In genomic region chr9:103758930-103759695, GRCm38 (mm10) we compare ENCODE assay signal across 8 mouse cellular contexts. TPM values are rescaled to one million over a fixed set of nuclear protein-coding genes. Genes with fewer than 3 reads are reported as not detected.
DNase-seq lines count a peak whose midpoint lies in the region; ATAC-seq and TF ChIP-seq lines count a peak whose summit lies in the region.

No protein-coding gene starts in this region.

- H3K27me3 ChIP-seq in C2C12 (ENCODE audit: control insufficient read depth, insufficient read depth, insufficient read length): peaks cover 31% of the 10 kb centered on the region
- no peaks in the 10 kb centered on the region for H3K27me3 ChIP-seq in heart, embryonic 12.5 days (replicated peaks)
- peaks cover 33% of the 10 kb centered on the region for H3K27me3 ChIP-seq in liver, embryonic 14.5 days (ENCODE audit: control insufficient read depth, insufficient read depth, low read length)

- H3K4me1 ChIP-seq in bone marrow macrophage, adult 2 months (ENCODE audit: control insufficient read depth, insufficient read depth, low read length): no peaks in the 10 kb centered on the region
- H3K4me1 ChIP-seq in embryonic fibroblast, embryonic 13.5 days (ENCODE audit: control insufficient read depth, insufficient read depth, low read length): no peaks in the 10 kb centered on the region
- peaks cover 43% of the 10 kb centered on the region for H3K4me1 ChIP-seq in heart, embryonic 12.5 days (replicated peaks)
- no peaks in the 10 kb centered on the region for H3K4me1 ChIP-seq in liver, embryonic 14.5 days (replicated peaks; ENCODE audit: control insufficient read depth in 2 of 2, insufficient read depth in 2 of 2, low read length in 1 of 2)
- peaks cover 3% of the 10 kb centered on the region; the same call in 1 of the 2 replicates for H3K4me1 ChIP-seq in olfactory bulb, adult 2 months (ENCODE audit: control insufficient read depth, insufficient read depth, low read length)

- no peak overlapping the region for H3K4me3 ChIP-seq in C2C12 (ENCODE audit: insufficient read depth, poor library complexity, severe bottlenecking)
- H3K4me3 ChIP-seq in bone marrow macrophage, adult 2 months (ENCODE audit: insufficient read depth, low read length): no peak overlapping the region
- no peak overlapping the region for H3K4me3 ChIP-seq in embryonic fibroblast, embryonic 13.5 days (ENCODE audit: insufficient read depth, low read length)
- peak overlapping the region; percentile 90 for H3K4me3 ChIP-seq in heart, embryonic 12.5 days
- no peak overlapping the region for H3K4me3 ChIP-seq in liver, embryonic 14.5 days (ENCODE audit: insufficient read depth in 1 of 2, low read depth in 2 of 2, low read length in 2 of 2)
- H3K4me3 ChIP-seq in olfactory bulb, adult 2 months (ENCODE audit: insufficient read depth, low read depth, low read length): peak overlapping the region; percentile 25

- peak overlapping the region; percentile 64 for H3K9ac ChIP-seq in heart, embryonic 12.5 days
- H3K9ac ChIP-seq in liver, embryonic 14.5 days (replicated peaks): no peak overlapping the region

- H3K36me3 ChIP-seq in C2C12 (ENCODE audit: control insufficient read depth, insufficient read depth): no peaks in the 10 kb centered on the region
- 0 out of 2 replicates have a peak, but pooled peaks cover 4% of the 10 kb centered on the region for H3K36me3 ChIP-seq in heart, embryonic 12.5 days
- no peaks in the 10 kb centered on the region for H3K36me3 ChIP-seq in liver, embryonic 14.5 days (replicated peaks; ENCODE audit: control insufficient read depth, insufficient read depth, low read depth)

- peak overlapping the region; percentile 82 for H3K4me2 ChIP-seq in heart, embryonic 12.5 days
- H3K4me2 ChIP-seq in liver, embryonic 14.5 days (ENCODE audit: low read depth): no peak overlapping the region

- peak; percentile 82 to 91 for DNase-seq in kidney, postnatal 25 days
- peak; percentile 12 to 42 (median 29) for DNase-seq in liver, embryonic 14.5 days (ENCODE audit: low read depth in 3 of 3, low spot score in 3 of 3)
- DNase-seq in thymus, postnatal 10 days (ENCODE audit: low spot score in 2 of 2): peak; percentile 18 to 65

- no peak for TF ChIP-seq EP300 in liver, embryonic 14.5 days (IDR thresholded peaks at IDR 0.05; ENCODE audit: low read depth)

- H3K79me3 ChIP-seq in C2C12 (ENCODE audit: low read depth): no peaks in the 10 kb centered on the region

- TF ChIP-seq CTCF in C2C12 (IDR thresholded peaks at IDR 0.05; ENCODE audit: control insufficient read depth, insufficient read depth, insufficient read length): peak; percentile 52
- peak; percentile 53 for TF ChIP-seq CTCF in bone marrow macrophage, adult 2 months (IDR thresholded peaks at IDR 0.05; ENCODE audit: low read depth, low read length)
- peak; percentile 52; the same call in 1 of the 2 replicates for TF ChIP-seq CTCF in embryonic fibroblast, embryonic 13.5 days (IDR thresholded peaks at IDR 0.05; ENCODE audit: borderline replicate concordance, insufficient read depth, low read length)
- TF ChIP-seq CTCF in liver, embryonic 14.5 days (IDR thresholded peaks at IDR 0.05; ENCODE audit: low read depth): peak; percentile 75
- TF ChIP-seq CTCF in olfactory bulb, adult 2 months (IDR thresholded peaks at IDR 0.05; ENCODE audit: insufficient read depth, low read depth, low read length): peak; percentile 38

- 0 out of 2 replicates have a peak, but pooled peaks have one; percentile 15 for ATAC-seq in heart, embryonic 12.5 days (ENCODE audit: insufficient number of reproducible peaks, low FRiP score)
- no peak for ATAC-seq in liver, embryonic 14.5 days (ENCODE audit: insufficient read depth)

- no peaks in the 10 kb centered on the region for H3K79me2 ChIP-seq in C2C12 (ENCODE audit: control insufficient read depth, insufficient read depth)

- H3K9me3 ChIP-seq in heart, embryonic 12.5 days (replicated peaks): no peaks in the 10 kb centered on the region
- H3K9me3 ChIP-seq in liver, embryonic 14.5 days (ENCODE audit: control insufficient read depth, low read length): no peaks in the 10 kb centered on the region

- WGBS in heart, embryonic 12.5 days: 4% methylated on average over 20 of the region's 20 CpGs
- 22% methylated on average over 20 of the region's 20 CpGs for WGBS in liver, embryonic 14.5 days (ENCODE audit: insufficient replicate concordance)
- WGBS in olfactory bulb, adult 2 months: 10% methylated on average over 20 of the region's 20 CpGs

- no peak for TF ChIP-seq POLR2A in bone marrow macrophage, adult 2 months (IDR thresholded peaks at IDR 0.05; ENCODE audit: borderline replicate concordance, low read depth, low read length)
- no peak for TF ChIP-seq POLR2A in embryonic fibroblast, embryonic 13.5 days (IDR thresholded peaks at IDR 0.05; ENCODE audit: low read depth, low read length)
- TF ChIP-seq POLR2A in olfactory bulb, adult 2 months (IDR thresholded peaks at IDR 0.05; ENCODE audit: insufficient read depth, low read depth, low read length): no peak

- no peak overlapping the region for H3ac ChIP-seq in C2C12 (ENCODE audit: control insufficient read depth, insufficient read length, low read depth)

- H3K27ac ChIP-seq in bone marrow macrophage, adult 2 months (ENCODE audit: insufficient read depth, low read depth, low read length): no peak overlapping the region
- no peak overlapping the region for H3K27ac ChIP-seq in embryonic fibroblast, embryonic 13.5 days (ENCODE audit: insufficient read depth, low read length)
- peak overlapping the region; percentile 75 for H3K27ac ChIP-seq in heart, embryonic 12.5 days (ENCODE audit: poor library complexity, severe bottlenecking)
- H3K27ac ChIP-seq in liver, embryonic 14.5 days: no peak overlapping the region
- no peak overlapping the region for H3K27ac ChIP-seq in olfactory bulb, adult 2 months (ENCODE audit: insufficient read depth, low read depth, low read length)

TF ChIP-seq in C2C12, 6 proteins besides CTCF, POLR2A, EP300 and RAD21:
- TF ChIP-seq FOSL1 (IDR thresholded peaks at IDR 0.05; ENCODE audit: insufficient read depth, low read length, poor library complexity, severe bottlenecking) (no peak), MYOD1 (IDR thresholded peaks at IDR 0.05; ENCODE audit: control insufficient read depth, insufficient read length, low read depth) (no peak)
TF ChIP-seq in C2C12: peak in this region for 0.

RNA-seq across cellular contexts. Expression of gene Tmem108, which starts 2.5 kb away (rescaled TPM):
- polyA plus RNA-seq in C2C12 (2012; fragmentation: generic; extraction: Trizol): 0.01 TPM
- 0.19 TPM in 1 of 2 replicates, not detected in the other for polyA plus RNA-seq in bone marrow macrophage, adult 2 months (2012; ENCODE audit: insufficient read depth, insufficient read length, missing spikeins)
- polyA plus RNA-seq in embryonic fibroblast, embryonic 13.5 days (2011; ENCODE audit: insufficient read length, low read depth, missing spikeins): 1.0 and 2.6 TPM in 2 replicates
- polyA plus RNA-seq in heart, embryonic 12.5 days (2016; fragmentation: Nextera tagmentation; extraction: Ambion mirVana): 97.5 and 105 TPM in 2 replicates
- 0.51 and 0.60 TPM in 2 replicates for polyA plus RNA-seq in liver, embryonic 14.5 days (2012; rRNA removed)
- 1.0 and 1.2 TPM in 2 replicates for polyA plus RNA-seq in liver, embryonic 14.5 days (2014; fragmentation: Nextera tagmentation; extraction: Ambion mirVana)
- not detected in 2 replicates for polyA plus RNA-seq in olfactory bulb, adult 2 months (2012; ENCODE audit: insufficient read depth, insufficient read length, low replicate concordance, missing spikeins)

Comparison
In these comparisons a context has a peak if more than half of its experiments do, and no peak if none do; other contexts are left out.
1. H3K4me3 ChIP-seq: peak in heart, embryonic 12.5 days (single experiment) and olfactory bulb, adult 2 months (single experiment); none in C2C12 (single experiment), bone marrow macrophage, adult 2 months (single experiment), embryonic fibroblast, embryonic 13.5 days (single experiment) and liver, embryonic 14.5 days (0 of 2).
2. DNase-seq: peak in every context shown above with its lines; median percentile 86 in kidney, postnatal 25 days; 42 in thymus, postnatal 10 days; 29 in liver, embryonic 14.5 days.
3. Peak in every context shown above with its lines, with median percentiles within 50 percentile points of each other: CTCF ChIP-seq.